Mouse (Mus musculus) liver, embryonic 15.5 days (tissue): ENCODE results near the gene Unc93b1. TPM values are rescaled to one million over a fixed set of nuclear protein-coding genes. Genes with fewer than 3 reads are reported as not detected.

ENCODE experiments used
- ATAC-seq: fragments of 200-750 bp; cut with Nextera tagmentation; 2 replicates; pipeline ENCODE4 v1.8.0; 2017; ENCODE audit warnings: moderate number of reproducible peaks, mild to moderate bottlenecking, moderate library complexity; ENCODE audit not compliant: insufficient read depth
- H3K27ac ChIP-seq: fragments of 300-500 bp; sonication (generic); replicated peaks from 2 replicates; pipeline ENCODE4 v1.5.1; 2015; ENCODE audit warnings: mild to moderate bottlenecking, inconsistent platforms
- H3K27me3 ChIP-seq: fragments of 300-500 bp; sonication (generic); 2 replicates; pipeline ENCODE4 v1.6.1; 2015; ENCODE audit warnings: mild to moderate bottlenecking, inconsistent platforms
- H3K36me3 ChIP-seq: fragments of 300-500 bp; sonication (generic); replicated peaks from 2 replicates; pipeline ENCODE4 v1.6.1; 2015; ENCODE audit warnings: moderate library complexity, mild to moderate bottlenecking, inconsistent platforms
- H3K4me1 ChIP-seq: fragments of 300-500 bp; sonication (generic); replicated peaks from 2 replicates; pipeline ENCODE4 v1.6.1; 2015; ENCODE audit warnings: inconsistent platforms
- H3K4me2 ChIP-seq: fragments of 300-500 bp; sonication (generic); 2 replicates; pipeline ENCODE4 v1.6.1; 2015; ENCODE audit warnings: moderate library complexity, mild to moderate bottlenecking, inconsistent platforms
- H3K4me3 ChIP-seq: fragments of 300-500 bp; sonication (generic); replicated peaks from 2 replicates; pipeline ENCODE4 v1.5.1; 2015; ENCODE audit warnings: mild to moderate bottlenecking, inconsistent platforms
- H3K9ac ChIP-seq: fragments of 300-500 bp; sonication (generic); 2 replicates; pipeline ENCODE4 v1.6.1; 2015; ENCODE audit warnings: moderate library complexity, mild to moderate bottlenecking, inconsistent platforms
- H3K9me3 ChIP-seq: fragments of 300-500 bp; sonication (generic); replicated peaks from 2 replicates; pipeline ENCODE4 v1.6.1; 2016; ENCODE audit warnings: inconsistent platforms
- WGBS: fragments of 180-500 bp; shearing (Covaris S2); methylation state at CpG from one replicate; pipeline ENCODE4 v1.1.7; 2015; ENCODE audit warnings: mixed read lengths; ENCODE audit not compliant: insufficient replicate concordance; 5-methylcytosine and 5-hydroxymethylcytosine counted together
- polyA plus RNA-seq: library from polyadenylated mRNA; unstranded; fragments of >200 nt; fragmentation: Nextera tagmentation; extraction: Ambion mirVana; gene quantifications from 2 replicates; pipeline ENCODE4 v1.2.1, GENCODE M21; 2015

The Unc93b1 gene
- polyA plus RNA-seq: 32.2 and 36.8 TPM in 2 replicates

- H3K4me3 ChIP-seq: peak within 1 kb of the TSS; percentile 54
- peaks cover 25% of the 10 kb centered on the region for H3K4me1 ChIP-seq
- H3K27ac ChIP-seq: peak within 1 kb of the TSS; percentile 51
- peaks cover 24% of the 10 kb centered on the region for H3K27me3 ChIP-seq
- H3K36me3 ChIP-seq: no peaks in the 10 kb centered on the region
- H3K9me3 ChIP-seq: no peaks in the 10 kb centered on the region
- H3K9ac ChIP-seq: peak within 1 kb of the TSS; percentile 43
- peak; percentile 77 for ATAC-seq
- WGBS: 3% methylated on average over 42 of the region's 42 CpGs
- peak within 1 kb of the TSS; percentile 76 for H3K4me2 ChIP-seq
Measured at GRCm38 (mm10) chr19:3935032-3935895, at the start of gene Unc93b1. Gene Unc93b1 (plus strand): TSS chr19:3935186.

- no peak for ATAC-seq
- H3K9ac ChIP-seq: no peak overlapping the region
- no peak overlapping the region for H3K4me2 ChIP-seq
- WGBS: 69% methylated on average over 5 of the region's 5 CpGs
- H3K4me1 ChIP-seq: peaks cover 6% of the 10 kb centered on the region; the same call in 1 of the 2 replicates
- H3K36me3 ChIP-seq: peaks cover 71% of the 10 kb centered on the region
- H3K4me3 ChIP-seq: no peak overlapping the region
- H3K9me3 ChIP-seq: no peaks in the 10 kb centered on the region
- no peaks in the 10 kb centered on the region for H3K27me3 ChIP-seq
- no peak overlapping the region for H3K27ac ChIP-seq
Measured at GRCm38 (mm10) chr19:3889096-3889495, 45.9 kb upstream of the Unc93b1 start.

- Histone ChIP-seq H3K4me3 (no peak overlapping the region), H3K9me3 (no peaks in the 10 kb centered on the region), H3K9ac (no peak overlapping the region), H3K36me3 (peaks cover 75% of the 10 kb centered on the region), H3K4me1 (peaks cover 10% of the 10 kb centered on the region), H3K27ac (no peak overlapping the region), H3K4me2 (no peak overlapping the region), H3K27me3 (no peaks in the 10 kb centered on the region)
- WGBS: 71% methylated on average over 8 of the region's 8 CpGs
- ATAC-seq: no peak
Measured at GRCm38 (mm10) chr19:3890181-3890580, 44.8 kb upstream of the Unc93b1 start.

- Histone ChIP-seq H3K27ac (no peak overlapping the region), H3K27me3 (no peaks in the 10 kb centered on the region), H3K9ac (no peak overlapping the region), H3K4me1 (peaks cover 15% of the 10 kb centered on the region), H3K4me2 (no peak overlapping the region), H3K4me3 (no peak overlapping the region), H3K9me3 (no peaks in the 10 kb centered on the region), H3K36me3 (peaks cover 97% of the 10 kb centered on the region)
- ATAC-seq: no peak
- WGBS: 82% methylated on average over 4 of the region's 4 CpGs
Measured at GRCm38 (mm10) chr19:3893545-3894116, 41.4 kb upstream of the Unc93b1 start.

GRCm38 (mm10) chr19:3894294-3894693 is 40.7 kb upstream of the Unc93b1 start:
- ATAC-seq: no peak
- WGBS: 70% methylated on average over 2 of the region's 2 CpGs
- Histone ChIP-seq H3K9ac (no peak overlapping the region), H3K9me3 (no peaks in the 10 kb centered on the region), H3K27ac (0 out of 2 replicates have a peak overlapping the region, but pooled peaks have one; percentile 19), H3K4me1 (peaks cover 15% of the 10 kb centered on the region), H3K4me3 (no peak overlapping the region), H3K27me3 (no peaks in the 10 kb centered on the region), H3K4me2 (no peak overlapping the region), H3K36me3 (peaks cover 94% of the 10 kb centered on the region)

- H3K9ac ChIP-seq: no peak overlapping the region
- H3K27me3 ChIP-seq: no peaks in the 10 kb centered on the region
- no peak overlapping the region for H3K27ac ChIP-seq
- 49% methylated on average over 3 of the region's 3 CpGs for WGBS
- H3K4me3 ChIP-seq: no peak overlapping the region
- H3K9me3 ChIP-seq: no peaks in the 10 kb centered on the region
- H3K4me2 ChIP-seq: no peak overlapping the region
- peak; percentile 55 for ATAC-seq
- H3K36me3 ChIP-seq: peaks cover 88% of the 10 kb centered on the region
- H3K4me1 ChIP-seq: peaks cover 15% of the 10 kb centered on the region
Measured at GRCm38 (mm10) chr19:3895171-3895631, 39.8 kb upstream of the Unc93b1 start.

- whole genome bisulfite sequencing: 78% methylated on average over 10 of the region's 10 CpGs
- no peak overlapping the region for H3K4me3 ChIP-seq
- no peak for ATAC-seq
- H3K27me3 ChIP-seq: no peaks in the 10 kb centered on the region
- no peak overlapping the region for H3K4me2 ChIP-seq
- H3K4me1 ChIP-seq: peaks cover 15% of the 10 kb centered on the region
- H3K9ac ChIP-seq: no peak overlapping the region
- H3K36me3 ChIP-seq: peaks cover 78% of the 10 kb centered on the region
- H3K27ac ChIP-seq: no peak overlapping the region
- no peaks in the 10 kb centered on the region for H3K9me3 ChIP-seq
Measured at GRCm38 (mm10) chr19:3896208-3896607, 38.8 kb upstream of the Unc93b1 start.

GRCm38 (mm10) chr19:3897557-3897956 is 37.4 kb upstream of the Unc93b1 start:
- H3K27ac ChIP-seq: no peak overlapping the region
- peaks cover 78% of the 10 kb centered on the region for H3K36me3 ChIP-seq
- H3K4me1 ChIP-seq: peaks cover 22% of the 10 kb centered on the region
- no peaks in the 10 kb centered on the region for H3K27me3 ChIP-seq
- no peak overlapping the region for H3K9ac ChIP-seq
- no peak overlapping the region for H3K4me2 ChIP-seq
- H3K9me3 ChIP-seq: no peaks in the 10 kb centered on the region
- no peak for ATAC-seq
- H3K4me3 ChIP-seq: no peak overlapping the region
- WGBS: 75% methylated on average over 5 of the region's 5 CpGs

GRCm38 (mm10) chr19:3898952-3899351 is 36.0 kb upstream of the Unc93b1 start:
- H3K9me3 ChIP-seq: no peaks in the 10 kb centered on the region
- 73% methylated on average over 7 of the region's 7 CpGs for WGBS
- H3K4me1 ChIP-seq: peaks cover 29% of the 10 kb centered on the region
- no peak overlapping the region for H3K4me3 ChIP-seq
- H3K9ac ChIP-seq: no peak overlapping the region
- H3K27ac ChIP-seq: no peak overlapping the region
- no peak for ATAC-seq
- no peak overlapping the region for H3K4me2 ChIP-seq
- peaks cover 78% of the 10 kb centered on the region for H3K36me3 ChIP-seq
- no peaks in the 10 kb centered on the region for H3K27me3 ChIP-seq

GRCm38 (mm10) chr19:3899618-3900017 is 35.4 kb upstream of the Unc93b1 start:
- H3K9me3 ChIP-seq: no peaks in the 10 kb centered on the region
- no peak for ATAC-seq
- peaks cover 31% of the 10 kb centered on the region for H3K4me1 ChIP-seq
- WGBS: 81% methylated on average over 4 of the region's 4 CpGs
- no peak overlapping the region for H3K4me3 ChIP-seq
- no peak overlapping the region for H3K27ac ChIP-seq
- no peak overlapping the region for H3K9ac ChIP-seq
- H3K4me2 ChIP-seq: no peak overlapping the region
- peaks cover 74% of the 10 kb centered on the region for H3K36me3 ChIP-seq
- H3K27me3 ChIP-seq: no peaks in the 10 kb centered on the region

- peaks cover 58% of the 10 kb centered on the region for H3K4me1 ChIP-seq
- no peak for ATAC-seq
- H3K9me3 ChIP-seq: no peaks in the 10 kb centered on the region
- H3K9ac ChIP-seq: no peak overlapping the region
- peaks cover 40% of the 10 kb centered on the region for H3K36me3 ChIP-seq
- no peak overlapping the region for H3K4me3 ChIP-seq
- H3K27ac ChIP-seq: no peak overlapping the region
- WGBS: 74% methylated on average over 12 of the region's 12 CpGs
- no peak overlapping the region for H3K4me2 ChIP-seq
- H3K27me3 ChIP-seq: no peaks in the 10 kb centered on the region
Measured at GRCm38 (mm10) chr19:3902966-3903365, 32.0 kb upstream of the Unc93b1 start.
